Mouse (Mus musculus): ENCODE data around the gene Dusp8. TPM values are rescaled to one million over a fixed set of nuclear protein-coding genes. Genes with fewer than 3 reads are reported as not detected.

The Dusp8 gene
- polyA plus RNA-seq, 1 experiment from 2014 or later = 141 TPM

GRCm38 (mm10) chr7:142104747-142105146, 9.1 kb upstream of the Dusp8 start:
- H3K4me3 ChIP-seq (ENCODE audit: low read depth, low read length) = no peak overlapping the region
- no peaks in the 10 kb centered on the region for H3K27me3 ChIP-seq (ENCODE audit: control insufficient read depth, insufficient read depth, low read length)
- H3K9me3 ChIP-seq (ENCODE audit: control insufficient read depth, low read length) = no peaks in the 10 kb centered on the region
- no peaks in the 10 kb centered on the region for H3K36me3 ChIP-seq (ENCODE audit: control insufficient read depth, insufficient read depth, low read length)
- 61% methylated on average over 5 of the region's 5 CpGs for WGBS
- H3K27ac ChIP-seq (ENCODE audit: low read depth, low read length) = no peak overlapping the region
- H3K4me1 ChIP-seq (ENCODE audit: control insufficient read depth, insufficient read depth, low read length) = no peaks in the 10 kb centered on the region
- no peak overlapping the region for H3K9ac ChIP-seq (replicated peaks; ENCODE audit: low read depth, low read length)
- ATAC-seq (ENCODE audit: low read depth) = no peak
- no peak overlapping the region for H3K4me2 ChIP-seq (ENCODE audit: low read depth, low read length)

- no peaks in the 10 kb centered on the region for H3K27me3 ChIP-seq (ENCODE audit: control insufficient read depth, insufficient read depth, low read length)
- H3K27ac ChIP-seq (ENCODE audit: low read depth, low read length) = no peak overlapping the region
- peak overlapping the region; percentile 16; the same call in 1 of the 2 replicates for H3K9ac ChIP-seq (replicated peaks; ENCODE audit: low read depth, low read length)
- no peaks in the 10 kb centered on the region for H3K9me3 ChIP-seq (ENCODE audit: control insufficient read depth, low read length)
- ATAC-seq (ENCODE audit: low read depth) = peak; percentile 44; the same call in 1 of the 2 replicates
- H3K4me1 ChIP-seq (ENCODE audit: control insufficient read depth, insufficient read depth, low read length) = peaks cover 21% of the 10 kb centered on the region
- no peaks in the 10 kb centered on the region for H3K36me3 ChIP-seq (ENCODE audit: control insufficient read depth, insufficient read depth, low read length)
- H3K4me3 ChIP-seq (ENCODE audit: low read depth, low read length) = no peak overlapping the region
- WGBS = 10% methylated on average over 9 of the region's 9 CpGs
- peak overlapping the region; percentile 20; the same call in 1 of the 2 replicates for H3K4me2 ChIP-seq (ENCODE audit: low read depth, low read length)
Observed at GRCm38 (mm10) chr7:142097776-142098175, 2.1 kb upstream of the Dusp8 start.

DNA sequence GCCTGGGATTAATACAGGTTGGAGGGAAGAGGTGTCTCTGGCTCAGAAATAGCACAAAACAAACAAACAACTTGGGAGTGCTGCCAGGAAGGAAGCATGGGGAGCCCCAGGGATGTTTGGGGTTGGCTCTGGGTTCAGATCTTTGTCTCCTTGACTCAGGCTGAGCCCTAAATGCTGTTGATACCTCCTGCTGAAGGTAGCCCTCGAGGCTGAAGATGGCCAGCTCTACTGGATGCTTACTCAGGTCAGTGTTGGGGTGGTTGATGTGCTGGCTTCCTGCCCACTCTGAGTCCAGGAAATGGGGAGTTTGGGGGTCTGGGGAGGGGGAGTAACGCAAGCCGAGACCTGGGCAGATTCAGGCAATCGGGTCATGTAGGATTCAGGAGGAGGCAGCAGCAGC, 1.1 kb upstream of the Dusp8 start:
- no peaks in the 10 kb centered on the region for H3K27me3 ChIP-seq (ENCODE audit: control insufficient read depth, insufficient read depth, low read length)
- no peaks in the 10 kb centered on the region for H3K36me3 ChIP-seq (ENCODE audit: control insufficient read depth, insufficient read depth, low read length)
- no peak overlapping the region for H3K27ac ChIP-seq (ENCODE audit: low read depth, low read length)
- ATAC-seq (ENCODE audit: low read depth) = no peak
- 71% methylated on average over 4 of the region's 4 CpGs for WGBS
- no peak overlapping the region for H3K9ac ChIP-seq (replicated peaks; ENCODE audit: low read depth, low read length)
- peak overlapping the region; percentile 88 for H3K4me2 ChIP-seq (ENCODE audit: low read depth, low read length)
- H3K9me3 ChIP-seq (ENCODE audit: control insufficient read depth, low read length) = no peaks in the 10 kb centered on the region
- H3K4me1 ChIP-seq (ENCODE audit: control insufficient read depth, insufficient read depth, low read length) = peaks cover 32% of the 10 kb centered on the region
- H3K4me3 ChIP-seq (ENCODE audit: low read depth, low read length) = no peak overlapping the region

GRCm38 (mm10) chr7:142094301-142095143, 1.1 kb downstream of the Dusp8 start:
- Histone ChIP-seq H3K9me3 (ENCODE audit: control insufficient read depth, low read length) (no peaks in the 10 kb centered on the region), H3K27me3 (ENCODE audit: control insufficient read depth, insufficient read depth, low read length) (no peaks in the 10 kb centered on the region), H3K4me3 (ENCODE audit: low read depth, low read length) (peak overlapping the region; percentile 91), H3K4me1 (ENCODE audit: control insufficient read depth, insufficient read depth, low read length) (peaks cover 53% of the 10 kb centered on the region), H3K9ac (replicated peaks; ENCODE audit: low read depth, low read length) (peak overlapping the region; percentile 100), H3K4me2 (ENCODE audit: low read depth, low read length) (peak overlapping the region; percentile 88), H3K36me3 (ENCODE audit: control insufficient read depth, insufficient read depth, low read length) (no peaks in the 10 kb centered on the region), H3K27ac (ENCODE audit: low read depth, low read length) (peak overlapping the region; percentile 96)
- peak; percentile 11 for ATAC-seq (ENCODE audit: low read depth)
- WGBS = under 1% methylated on average over 77 of the region's 89 CpGs

DNA sequence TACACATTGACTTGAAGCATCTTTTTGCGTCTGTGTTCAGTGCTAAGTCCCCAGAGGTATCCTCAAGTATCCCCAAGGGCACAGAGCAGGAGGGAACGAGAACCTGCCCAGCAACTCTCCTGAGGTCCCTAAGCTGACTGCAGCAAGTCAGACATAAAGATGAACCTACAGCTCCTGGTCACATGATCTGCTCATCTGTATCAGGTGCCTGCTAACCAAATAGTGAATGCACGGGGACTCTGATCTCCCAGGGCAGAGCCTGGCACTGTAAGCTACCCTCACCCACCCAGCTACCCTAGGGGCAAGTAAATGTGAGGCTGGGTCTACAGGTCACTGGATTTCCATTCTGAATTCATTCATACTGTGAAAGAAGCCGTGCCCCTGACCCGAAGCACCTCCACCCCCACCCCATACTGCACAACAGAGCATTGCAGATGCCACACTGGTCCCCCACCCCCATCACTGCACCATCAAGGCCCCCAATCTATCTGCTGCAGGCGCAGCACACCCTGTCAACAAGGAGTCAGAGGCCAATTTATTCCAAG, 1.9 kb downstream of the Dusp8 start:
- Histone ChIP-seq H3K27ac (ENCODE audit: low read depth, low read length) (peak overlapping the region; percentile 96), H3K9me3 (ENCODE audit: control insufficient read depth, low read length) (no peaks in the 10 kb centered on the region), H3K4me1 (ENCODE audit: control insufficient read depth, insufficient read depth, low read length) (peaks cover 61% of the 10 kb centered on the region), H3K27me3 (ENCODE audit: control insufficient read depth, insufficient read depth, low read length) (no peaks in the 10 kb centered on the region), H3K4me3 (ENCODE audit: low read depth, low read length) (peak overlapping the region; percentile 91), H3K36me3 (ENCODE audit: control insufficient read depth, insufficient read depth, low read length) (no peaks in the 10 kb centered on the region), H3K4me2 (ENCODE audit: low read depth, low read length) (peak overlapping the region; percentile 88), H3K9ac (replicated peaks; ENCODE audit: low read depth, low read length) (peak overlapping the region; percentile 100)
- no peak for ATAC-seq (ENCODE audit: low read depth)
- WGBS = 15% methylated on average over 6 of the region's 6 CpGs

DNA sequence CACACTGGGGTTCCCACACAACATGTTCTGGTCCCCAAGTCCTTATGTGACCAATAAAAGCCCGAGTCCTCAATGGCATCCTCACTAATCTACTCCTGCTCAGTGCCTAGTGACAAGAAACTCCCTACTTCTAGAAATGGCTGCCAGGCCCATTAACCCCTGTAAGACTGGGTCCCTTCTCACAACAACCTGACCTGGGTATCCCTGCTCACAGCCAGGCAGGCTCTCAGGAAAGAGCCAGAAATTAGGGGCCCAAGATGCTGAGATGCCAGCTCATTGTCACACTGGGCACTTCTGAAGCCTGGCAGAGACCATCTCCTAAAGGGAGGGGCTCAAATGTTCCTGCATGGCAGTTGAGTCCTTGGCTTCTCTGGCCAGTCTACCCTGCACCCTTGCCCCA, 2.7 kb downstream of the Dusp8 start:
- Histone ChIP-seq H3K4me3 (ENCODE audit: low read depth, low read length) (peak overlapping the region; percentile 91), H3K36me3 (ENCODE audit: control insufficient read depth, insufficient read depth, low read length) (peaks cover 3% of the 10 kb centered on the region; the same call in 1 of the 2 replicates), H3K4me2 (ENCODE audit: low read depth, low read length) (peak overlapping the region; percentile 88), H3K27me3 (ENCODE audit: control insufficient read depth, insufficient read depth, low read length) (no peaks in the 10 kb centered on the region), H3K9me3 (ENCODE audit: control insufficient read depth, low read length) (no peaks in the 10 kb centered on the region), H3K4me1 (ENCODE audit: control insufficient read depth, insufficient read depth, low read length) (peaks cover 69% of the 10 kb centered on the region), H3K27ac (ENCODE audit: low read depth, low read length) (peak overlapping the region; percentile 96), H3K9ac (replicated peaks; ENCODE audit: low read depth, low read length) (peak overlapping the region; percentile 100)
- 22% methylated on average over 1 of the region's 1 CpGs for WGBS
- no peak for ATAC-seq (ENCODE audit: low read depth)

DNA sequence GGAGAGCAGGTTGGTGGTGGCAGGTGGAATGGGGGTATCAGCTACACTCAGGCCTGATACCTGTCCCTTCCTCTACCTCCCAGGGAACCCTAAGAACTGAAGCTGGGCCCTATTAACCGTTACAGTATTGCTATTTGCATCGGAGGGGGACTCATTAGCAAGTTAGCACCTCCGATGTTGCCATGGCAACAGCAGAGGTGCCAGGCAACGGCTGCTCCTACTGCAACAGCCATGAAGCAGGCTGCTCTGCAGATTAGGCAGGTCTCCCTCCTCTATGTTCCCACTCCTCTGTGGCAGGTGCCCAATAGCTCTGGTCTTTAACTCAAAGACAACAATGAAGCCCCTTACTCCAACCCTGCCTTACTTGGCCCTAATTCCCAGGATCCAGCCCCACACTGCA, 3.8 kb downstream of the Dusp8 start:
- H3K36me3 ChIP-seq (ENCODE audit: control insufficient read depth, insufficient read depth, low read length) = peaks cover 14% of the 10 kb centered on the region; the same call in 1 of the 2 replicates
- H3K4me3 ChIP-seq (ENCODE audit: low read depth, low read length) = peak overlapping the region; percentile 91
- H3K27ac ChIP-seq (ENCODE audit: low read depth, low read length) = peak overlapping the region; percentile 96
- H3K9me3 ChIP-seq (ENCODE audit: control insufficient read depth, low read length) = no peaks in the 10 kb centered on the region
- no peaks in the 10 kb centered on the region for H3K27me3 ChIP-seq (ENCODE audit: control insufficient read depth, insufficient read depth, low read length)
- peak overlapping the region; percentile 100 for H3K9ac ChIP-seq (replicated peaks; ENCODE audit: low read depth, low read length)
- peaks cover 70% of the 10 kb centered on the region for H3K4me1 ChIP-seq (ENCODE audit: control insufficient read depth, insufficient read depth, low read length)
- H3K4me2 ChIP-seq (ENCODE audit: low read depth, low read length) = peak overlapping the region; percentile 88
- ATAC-seq (ENCODE audit: low read depth) = 0 out of 2 replicates have a peak, but pooled peaks have one; percentile 14
- WGBS = 2% methylated on average over 4 of the region's 4 CpGs

- 40% methylated on average over 17 of the region's 17 CpGs for WGBS
- peak overlapping the region; percentile 55 for H3K9ac ChIP-seq (replicated peaks; ENCODE audit: low read depth, low read length)
- H3K27me3 ChIP-seq (ENCODE audit: control insufficient read depth, insufficient read depth, low read length) = no peaks in the 10 kb centered on the region
- peak overlapping the region; percentile 88 for H3K4me2 ChIP-seq (ENCODE audit: low read depth, low read length)
- H3K4me3 ChIP-seq (ENCODE audit: low read depth, low read length) = no peak overlapping the region
- no peaks in the 10 kb centered on the region for H3K9me3 ChIP-seq (ENCODE audit: control insufficient read depth, low read length)
- peaks cover 32% of the 10 kb centered on the region for H3K36me3 ChIP-seq (ENCODE audit: control insufficient read depth, insufficient read depth, low read length)
- ATAC-seq (ENCODE audit: low read depth) = no peak
- H3K4me1 ChIP-seq (ENCODE audit: control insufficient read depth, insufficient read depth, low read length) = peaks cover 60% of the 10 kb centered on the region
- peak overlapping the region; percentile 82 for H3K27ac ChIP-seq (ENCODE audit: low read depth, low read length)
Observed at GRCm38 (mm10) chr7:142089648-142090447, 5.8 kb downstream of the Dusp8 start.
